Mouse (Mus musculus) T-cell, adult 2 months (primary cell): ENCODE data around the gene Ptpn3.

Experiments used
- DNase-seq: peaks from one replicate; pipeline ENCODE4 v3.0.0; 2022; ENCODE audit warnings: low spot score

The Ptpn3 gene

DNA sequence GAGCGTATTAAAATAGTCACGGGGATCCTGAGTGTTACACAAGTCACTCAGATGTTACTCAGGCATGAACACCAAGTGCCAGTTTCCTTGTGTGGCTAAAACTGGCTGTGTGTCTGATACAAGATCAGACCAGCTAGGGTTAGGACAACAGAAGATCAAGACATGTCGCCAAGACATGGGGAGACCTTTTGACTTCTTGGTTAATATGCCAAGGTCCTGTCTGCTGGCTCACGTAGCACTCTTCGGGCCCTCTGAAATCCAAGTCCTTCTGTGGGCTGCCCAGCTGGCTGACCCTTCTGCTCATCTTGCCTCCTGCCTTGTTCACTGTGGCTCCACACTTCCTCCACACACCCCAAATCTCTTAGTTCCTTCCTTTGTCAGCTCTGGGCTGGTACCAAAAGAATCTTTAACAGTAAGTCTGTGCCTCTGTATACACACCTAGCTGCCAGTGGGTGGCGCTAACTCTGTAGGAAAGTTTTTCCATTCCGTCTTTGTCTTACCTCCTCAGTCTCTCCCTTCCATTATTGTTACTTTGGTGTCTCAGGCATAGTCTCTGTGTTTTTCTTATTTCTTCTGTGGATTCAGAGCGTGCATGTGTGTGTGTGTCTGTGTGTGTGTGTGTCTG, 38.5 kb downstream of the Ptpn3 start:
- no peak for DNase-seq

DNA sequence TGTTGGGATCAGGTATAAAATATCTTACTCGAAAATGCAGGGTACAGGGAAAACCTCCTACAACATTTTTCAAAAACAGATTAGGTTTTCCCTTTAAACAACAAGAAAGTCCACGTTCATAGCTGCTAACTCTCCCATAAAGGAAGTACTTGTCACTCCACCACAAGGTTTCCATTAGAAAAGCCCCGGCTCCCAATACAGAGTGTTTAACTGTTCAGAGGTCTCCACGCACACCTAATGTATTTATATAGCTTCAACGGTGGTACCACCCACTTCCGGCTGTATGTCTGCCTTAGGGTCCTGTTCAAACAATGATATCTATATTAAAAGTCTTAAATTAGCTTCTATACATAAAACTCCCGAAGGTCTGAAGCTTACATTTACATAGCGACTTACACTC, 39.2 kb downstream of the Ptpn3 start:
- DNase-seq = no peak

GRCm38 (mm10) chr4:57261813-57262212, 39.8 kb downstream of the Ptpn3 start:
- no peak for DNase-seq

GRCm38 (mm10) chr4:57258159-57259035, 43.2 kb downstream of the Ptpn3 start:
- no peak for DNase-seq

GRCm38 (mm10) chr4:57257409-57257808, 44.2 kb downstream of the Ptpn3 start:
- no peak for DNase-seq

DNA sequence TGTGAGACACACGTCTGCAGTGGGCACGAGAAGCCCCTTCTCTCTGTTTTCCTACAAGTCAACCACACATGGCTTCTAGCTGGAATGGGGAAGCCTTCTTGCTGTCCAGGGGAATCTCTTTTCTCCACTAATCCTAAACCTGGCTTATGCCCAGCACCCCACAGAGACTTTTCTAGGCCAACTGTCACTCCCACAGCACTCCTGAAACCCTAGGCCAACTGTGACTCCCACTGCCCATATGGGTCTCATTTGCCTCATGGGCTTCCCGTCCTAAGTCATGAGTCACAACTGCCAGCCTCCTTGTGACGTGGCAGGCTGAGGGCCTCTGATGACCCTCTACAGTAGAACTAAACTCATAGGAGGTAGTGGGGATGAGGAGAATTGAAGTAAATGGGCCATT, 44.9 kb downstream of the Ptpn3 start:
- no peak for DNase-seq

DNA sequence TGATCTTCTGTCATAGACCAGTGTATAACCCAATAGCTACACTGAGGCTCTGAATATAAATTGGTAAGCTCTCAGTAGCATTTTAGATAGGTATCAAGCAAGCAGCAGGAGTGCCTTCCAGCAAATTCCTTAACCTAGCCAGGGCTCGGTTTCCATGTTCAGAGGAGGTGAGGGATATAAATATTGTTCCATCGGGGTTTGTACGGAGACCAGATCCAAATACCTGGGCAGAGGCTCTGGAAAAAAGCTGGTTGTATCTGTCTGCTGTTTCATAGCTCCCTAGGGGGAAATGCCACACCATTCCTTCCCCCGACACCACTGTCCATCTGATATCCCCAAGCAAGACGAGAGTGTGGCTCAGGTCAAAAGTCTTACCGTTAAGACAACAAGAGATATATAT, 47.2 kb downstream of the Ptpn3 start:
- DNase-seq = no peak

- DNase-seq = no peak
These were observed 51.0 kb downstream of the Ptpn3 start for GRCm38 (mm10) chr4:57250636-57251035.

DNA sequence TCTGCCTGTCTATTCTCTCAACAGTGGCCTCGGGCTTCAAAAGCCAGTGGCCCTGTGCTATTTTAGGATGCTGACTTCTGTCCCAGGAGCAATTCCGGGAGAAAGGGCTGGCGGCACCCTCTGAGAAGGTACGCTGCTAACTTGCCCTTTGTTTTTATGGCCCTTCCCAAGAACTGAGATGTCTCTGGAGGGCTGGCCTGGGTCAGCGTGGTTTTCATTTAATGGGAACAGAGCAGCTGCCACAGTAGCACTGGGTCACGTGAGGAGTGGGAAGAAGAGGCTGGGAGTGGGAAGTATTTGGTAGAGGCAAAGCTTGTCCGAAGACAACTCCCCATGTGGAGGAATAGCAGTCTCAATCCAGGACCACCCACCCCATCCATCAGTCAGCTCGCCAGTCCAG, 52.5 kb downstream of the Ptpn3 start:
- DNase-seq = no peak

DNA sequence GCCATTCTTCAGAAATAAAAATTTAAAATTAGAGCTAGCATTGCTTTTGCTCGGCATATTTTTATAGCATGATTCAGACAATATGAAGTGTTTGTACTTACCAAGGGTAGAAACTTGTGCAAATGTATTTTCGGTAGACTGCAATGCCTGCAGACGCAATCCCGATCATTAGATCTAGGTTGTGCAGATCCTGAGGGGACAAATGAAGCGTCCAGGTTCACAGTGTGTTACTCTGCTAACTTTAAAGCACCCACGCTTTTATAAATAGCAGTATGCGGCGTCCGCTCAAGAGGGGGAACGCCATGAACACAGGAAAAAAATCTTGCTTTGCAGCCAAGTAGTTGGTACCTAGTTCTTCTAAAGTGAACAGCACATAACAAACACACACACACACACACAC, 56.8 kb downstream of the Ptpn3 start:
- DNase-seq = no peak

DNA sequence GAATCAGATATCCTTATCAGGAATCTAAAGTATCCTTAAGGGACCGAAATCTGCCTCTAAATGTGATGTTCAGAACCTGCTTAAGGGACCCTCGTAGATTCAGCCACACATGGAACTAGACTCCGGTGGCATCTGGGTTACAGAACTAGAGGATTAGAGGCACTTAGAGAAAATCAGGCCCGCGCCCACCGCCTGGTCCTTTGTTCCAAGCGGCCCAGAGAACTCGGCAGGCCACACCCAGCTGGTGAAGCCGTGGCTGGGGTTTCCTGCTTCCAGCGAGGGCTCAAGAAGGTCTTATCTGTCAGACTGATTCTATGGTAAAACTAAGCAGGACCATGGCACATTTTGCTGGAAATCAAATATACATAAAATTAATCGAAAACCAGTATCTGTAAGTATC, 58.3 kb downstream of the Ptpn3 start:
- DNase-seq = no peak

DNA sequence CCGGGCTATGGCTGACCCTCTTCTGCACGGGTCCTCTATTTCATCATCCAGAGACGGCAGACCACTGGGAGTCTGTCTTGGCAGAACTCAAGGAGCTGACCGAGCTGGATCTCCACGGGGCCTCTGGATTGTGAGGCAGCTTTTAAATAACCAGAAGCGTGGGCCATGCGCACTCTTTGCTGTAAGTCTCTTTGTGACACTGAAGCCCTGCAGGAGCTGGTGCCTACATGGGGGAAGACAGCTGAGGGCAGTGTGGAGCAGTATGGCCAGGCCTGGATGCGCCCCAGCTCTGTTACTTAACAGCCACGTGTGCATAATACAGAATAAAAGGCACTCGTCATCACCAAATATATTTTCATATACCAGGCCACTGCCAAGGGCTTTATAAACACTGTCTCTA, 60.7 kb downstream of the Ptpn3 start:
- no peak for DNase-seq

DNA sequence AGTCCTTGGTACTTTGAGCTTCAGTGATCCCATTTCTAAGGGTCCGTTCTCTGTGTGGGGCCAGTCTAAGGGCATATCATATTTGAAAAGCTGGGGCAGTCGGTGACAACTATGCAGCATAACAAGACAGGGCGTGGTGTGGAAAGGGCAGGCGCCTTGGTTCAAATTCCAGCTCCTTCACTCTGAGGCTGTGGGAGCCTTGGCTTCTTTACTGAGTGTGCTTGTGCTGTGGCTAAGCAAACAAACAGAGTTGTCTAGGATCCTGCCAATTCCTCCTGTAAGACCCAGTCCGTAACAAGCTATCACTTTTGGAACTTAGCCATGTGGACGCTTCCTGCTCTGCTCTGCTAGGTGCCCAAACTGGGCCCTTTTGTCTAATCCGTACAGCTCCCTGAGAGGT, 61.5 kb downstream of the Ptpn3 start:
- no peak for DNase-seq

DNA sequence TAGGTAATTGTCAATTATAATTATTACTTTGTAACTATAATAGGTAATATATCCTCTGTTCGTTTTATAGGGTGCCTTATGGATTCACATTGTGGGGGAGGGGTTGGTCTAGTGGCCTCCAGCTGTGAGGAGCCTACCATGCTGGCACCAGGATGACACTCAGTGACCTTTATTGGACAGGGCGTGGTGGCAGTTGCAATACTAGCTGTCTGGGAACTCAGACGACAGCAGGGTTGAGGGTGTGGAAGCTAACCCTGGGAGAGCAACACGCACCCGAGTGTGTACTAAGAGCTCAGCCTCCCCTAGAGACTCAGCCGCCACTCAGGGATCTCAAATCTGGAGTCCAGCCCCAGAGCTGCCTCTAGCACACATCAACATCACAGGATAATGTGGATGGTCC, 62.5 kb downstream of the Ptpn3 start:
- no peak for DNase-seq

GRCm38 (mm10) chr4:57238118-57238517, 63.5 kb downstream of the Ptpn3 start:
- DNase-seq = no peak

- DNase-seq = no peak
These were observed 65.1 kb downstream of the Ptpn3 start for GRCm38 (mm10) chr4:57236513-57236912.

- DNase-seq = no peak
These were observed 65.9 kb downstream of the Ptpn3 start for GRCm38 (mm10) chr4:57235741-57236140.

GRCm38 (mm10) chr4:57234348-57234747, 67.3 kb downstream of the Ptpn3 start:
- DNase-seq = no peak

DNA sequence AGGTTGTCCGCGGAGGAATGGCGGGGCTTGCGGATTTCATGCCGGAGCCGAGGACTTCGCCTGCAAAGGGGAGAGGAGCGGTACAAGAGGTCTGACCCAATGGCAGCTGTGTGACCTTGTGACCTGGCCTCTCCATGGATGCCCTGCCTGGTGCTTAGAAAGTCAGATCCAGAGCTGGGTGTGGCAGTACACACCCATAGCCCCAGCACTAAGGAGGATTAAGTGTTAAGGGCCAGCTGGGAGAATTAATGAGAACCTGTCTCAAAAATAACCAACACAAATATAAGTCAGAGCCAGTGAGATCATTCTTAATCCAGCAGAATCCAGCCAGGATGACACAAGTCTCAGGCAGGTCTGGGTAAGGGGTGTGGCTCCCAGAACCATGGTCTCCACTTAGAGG, 69.2 kb downstream of the Ptpn3 start:
- DNase-seq = no peak

DNA sequence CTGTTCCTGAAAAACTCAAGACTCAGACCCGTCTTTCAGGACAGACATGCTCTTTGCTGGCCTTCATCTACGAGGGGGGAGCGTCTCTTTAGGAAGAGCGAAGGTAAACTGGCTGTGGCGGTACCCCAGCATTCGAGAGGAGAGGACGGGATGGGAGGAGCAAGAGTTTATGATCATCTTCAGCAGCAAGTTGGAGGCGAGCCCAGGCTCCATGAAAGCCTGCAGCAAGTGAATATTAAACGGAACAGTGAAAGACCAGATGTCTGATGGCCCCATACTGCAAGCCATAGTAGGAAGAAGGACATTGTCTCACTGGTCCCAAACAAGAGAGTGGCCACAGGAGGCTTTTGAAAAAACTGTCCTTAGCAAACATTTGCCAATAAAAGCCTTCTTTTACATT, 70.3 kb downstream of the Ptpn3 start:
- DNase-seq = no peak

GRCm38 (mm10) chr4:57230341-57230740, 71.3 kb downstream of the Ptpn3 start:
- no peak for DNase-seq

- DNase-seq = no peak
These were observed 72.8 kb downstream of the Ptpn3 start for GRCm38 (mm10) chr4:57228601-57229520.

GRCm38 (mm10) chr4:57224776-57225175, 76.9 kb downstream of the Ptpn3 start:
- DNase-seq = no peak
